Mouse (Mus musculus): ENCODE data around the gene Olfr122.
A peak's percentile ranks its signal among the peaks of the same experiment; 100 is the strongest.

Olfr122 gene

GRCm38 (mm10) chr17:37768307-37768706 is at the start of gene Olfr122:
Gene Olfr122 (plus strand): TSS chr17:37768607.
- DNase-seq (ENCODE audit: low read depth, low spot score), result no peak

GRCm38 (mm10) chr17:37721508-37721907 is 46.9 kb upstream of the Olfr122 start, which contains the start of gene Olfr120:
Gene Olfr120 (plus strand): TSS chr17:37721808.
- DNase-seq (ENCODE audit: low read depth, low spot score), result no peak

- peak; percentile 3 for DNase-seq (ENCODE audit: low read depth, low spot score)
These were observed 30.3 kb upstream of the Olfr122 start for GRCm38 (mm10) chr17:37738070-37738469.

- no peak for DNase-seq (ENCODE audit: low read depth, low spot score)
These were observed 24.8 kb downstream of the Olfr122 start, which contains the start of gene Olfr123 for GRCm38 (mm10) chr17:37793229-37793628. Gene Olfr123 (plus strand): TSS chr17:37793529.

- no peak for DNase-seq (ENCODE audit: low read depth, low spot score)
These were observed 31.2 kb downstream of the Olfr122 start, which contains the start of gene Olfr124 for GRCm38 (mm10) chr17:37799588-37799987. Gene Olfr124 (plus strand): TSS chr17:37799888.

All from brain, adult 2 months (tissue).